Mouse (Mus musculus) cerebellum, adult 9-11 months (tissue): Measurements from ENCODE around the gene Nupr1.
A peak's percentile ranks its signal among the peaks of the same experiment; 100 is the strongest.

ENCODE experiments used
- DNase-seq: peaks from one replicate; pipeline ENCODE4 v3.0.0; 2022

The Nupr1 gene

DNA sequence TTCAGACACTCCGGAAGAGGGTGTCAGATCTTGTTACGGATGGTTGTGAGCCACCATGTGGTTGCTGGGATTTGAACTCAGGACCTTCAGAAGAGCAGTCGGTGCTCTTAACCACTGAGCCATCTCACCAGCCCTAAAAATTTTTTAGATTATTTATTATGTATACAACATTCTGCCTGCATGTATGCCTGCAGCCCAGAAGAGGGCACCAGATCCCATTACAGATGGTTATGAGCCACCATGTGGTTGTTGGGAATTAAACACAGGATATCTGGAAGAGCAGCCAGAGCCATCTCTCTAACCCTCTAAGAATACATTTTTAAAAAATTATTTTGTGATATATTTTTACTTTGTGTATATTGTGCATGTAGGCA lies 12.6 kb upstream of the Nupr1 start:
- DNase-seq, result peak; percentile 58

DNA sequence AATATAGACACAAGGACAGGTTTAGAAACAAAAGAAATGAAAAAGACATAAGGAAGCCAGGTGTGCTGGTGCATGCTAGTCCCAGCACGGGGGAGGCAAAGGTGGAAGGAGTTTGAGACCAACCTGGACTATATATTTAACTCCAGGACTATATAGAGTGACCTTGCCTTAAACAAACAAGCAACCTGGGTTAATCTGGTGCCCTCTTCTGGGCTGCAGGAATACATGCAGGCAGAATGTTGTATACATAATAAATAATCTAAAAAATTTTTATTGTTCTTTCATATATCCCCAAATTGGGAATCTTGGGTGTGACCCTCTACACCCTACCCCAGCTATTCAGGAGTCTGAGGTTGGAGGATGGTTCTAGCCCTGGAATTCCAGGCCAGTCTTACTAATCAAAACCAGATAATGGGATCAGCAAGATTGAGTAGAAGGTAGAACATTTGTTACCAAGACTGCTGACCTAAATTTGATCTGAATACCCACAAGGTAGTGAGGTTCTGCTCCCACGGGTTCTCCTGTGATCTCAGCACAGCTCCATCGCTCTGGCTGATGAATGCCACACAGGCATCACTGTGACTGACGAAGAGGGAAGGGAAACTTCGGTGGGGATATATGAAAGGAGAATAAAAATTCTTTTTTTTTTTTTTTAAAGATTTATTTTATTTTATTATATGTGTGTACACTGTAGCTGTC lies 12.0 kb upstream of the Nupr1 start:
- no peak for DNase-seq

DNA sequence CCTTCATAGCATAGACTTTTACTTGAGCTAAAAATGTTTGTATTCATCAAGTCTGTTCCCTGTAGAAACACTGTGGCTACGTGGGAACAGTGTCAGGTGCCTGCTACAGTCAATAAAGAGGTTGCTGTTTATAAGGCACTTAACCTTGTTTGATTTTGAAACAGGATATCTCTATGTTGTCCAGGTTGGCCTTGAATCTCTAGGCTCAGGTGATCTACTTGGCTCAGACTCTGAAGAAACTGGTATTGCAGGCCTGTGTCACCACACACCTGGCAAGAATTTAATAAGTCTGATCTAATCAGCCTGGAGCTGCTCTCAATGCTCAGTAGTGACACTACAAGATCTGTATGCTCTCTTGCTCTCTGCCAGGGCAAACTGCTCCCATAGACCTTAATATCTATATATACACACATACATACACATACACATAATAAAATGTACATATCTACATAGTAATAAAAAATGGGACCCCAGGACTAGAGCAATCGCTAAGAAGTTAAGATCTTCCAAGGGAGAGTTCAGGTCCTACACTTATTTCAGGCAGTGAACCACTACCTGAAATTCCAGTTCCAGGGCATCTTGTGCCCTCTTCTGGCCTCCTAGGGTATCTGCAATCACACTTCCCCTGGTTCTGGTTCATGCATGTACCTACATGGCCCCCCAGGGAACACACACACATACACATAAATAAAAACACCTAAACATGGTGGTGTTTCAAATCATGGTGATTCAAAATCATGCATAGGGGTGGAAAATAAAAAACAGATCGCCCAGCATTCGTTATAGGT lies 6.3 kb upstream of the Nupr1 start:
- DNase-seq, result no peak

DNA sequence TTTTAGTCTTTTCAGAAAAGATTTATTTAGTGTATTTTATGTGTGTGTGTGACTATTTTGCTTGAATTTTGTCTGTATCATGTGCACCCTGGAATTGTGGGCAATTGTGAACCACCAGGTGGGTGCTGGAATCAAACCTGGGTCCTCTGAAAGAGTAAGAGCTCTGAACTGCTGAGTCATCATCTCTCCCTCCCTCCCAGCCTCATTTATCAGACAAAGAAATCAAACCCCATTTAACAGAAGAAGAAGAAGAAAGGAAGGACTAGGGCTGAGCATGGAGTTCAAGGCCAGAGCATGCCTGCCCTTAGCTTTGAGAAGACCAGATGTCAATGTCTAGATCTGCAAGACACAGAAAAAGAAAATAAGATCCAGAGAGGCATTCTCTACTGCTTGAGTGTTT lies 4.7 kb upstream of the Nupr1 start:
- no peak for DNase-seq

DNA sequence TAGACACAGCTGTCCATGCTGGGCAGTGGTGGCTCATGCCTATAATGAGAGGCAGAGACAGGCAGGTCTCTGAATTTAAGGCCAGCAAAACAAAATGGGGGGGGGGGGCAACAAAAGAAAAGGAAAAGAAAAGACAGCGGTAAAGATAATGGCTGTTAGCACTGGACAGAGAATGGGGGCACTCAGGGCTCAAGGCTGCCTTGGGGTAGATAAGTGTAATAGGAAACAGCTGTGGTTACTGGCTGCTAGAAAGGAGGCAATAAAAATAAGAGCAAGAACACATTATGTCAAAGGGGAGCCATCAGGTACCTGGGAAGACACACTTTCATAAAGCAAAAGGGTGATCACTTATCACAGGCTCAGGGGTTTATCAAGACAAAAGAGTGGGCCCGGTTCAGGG lies 1.8 kb upstream of the Nupr1 start:
- no peak for DNase-seq

DNA sequence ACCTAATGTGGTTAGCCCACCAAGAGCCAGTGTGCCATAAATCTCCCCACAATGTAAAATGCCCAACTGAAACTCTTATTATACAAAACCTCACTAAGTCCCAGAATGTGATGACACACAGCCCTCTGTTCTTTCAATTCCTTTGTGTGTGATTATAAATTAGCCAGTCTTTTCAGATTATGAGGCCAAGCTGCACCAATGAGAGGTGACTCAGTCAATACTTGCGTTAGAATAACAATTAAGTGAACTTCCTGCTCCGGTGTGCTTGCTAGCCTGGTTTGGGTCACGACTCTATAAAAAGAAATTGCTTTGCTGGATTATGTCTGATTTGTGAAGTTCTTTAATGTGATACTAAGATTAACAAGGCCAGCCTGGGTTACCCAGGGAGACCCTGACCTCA lies 746 bp downstream of the Nupr1 start:
- DNase-seq, result no peak

DNA sequence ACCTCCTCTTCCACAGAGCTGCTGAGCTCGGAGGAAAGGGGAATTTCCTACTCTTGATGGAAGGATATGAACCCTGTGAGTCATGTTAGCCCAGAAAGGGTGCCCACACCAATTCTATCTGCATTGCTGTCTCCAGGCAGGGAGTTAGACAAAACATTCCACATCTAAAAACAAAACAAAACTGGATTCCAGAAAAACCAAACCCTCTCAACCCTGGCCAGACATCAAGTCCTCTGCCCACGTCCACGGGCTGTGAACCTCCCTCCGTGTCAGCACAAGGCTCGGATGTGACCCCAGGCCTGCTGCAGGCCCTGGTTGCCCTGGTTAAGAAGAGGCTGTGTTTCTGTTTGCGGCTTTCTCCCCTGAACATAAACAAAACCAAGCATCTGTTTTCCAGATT lies 2.5 kb downstream of the Nupr1 start:
- DNase-seq, result no peak

DNA sequence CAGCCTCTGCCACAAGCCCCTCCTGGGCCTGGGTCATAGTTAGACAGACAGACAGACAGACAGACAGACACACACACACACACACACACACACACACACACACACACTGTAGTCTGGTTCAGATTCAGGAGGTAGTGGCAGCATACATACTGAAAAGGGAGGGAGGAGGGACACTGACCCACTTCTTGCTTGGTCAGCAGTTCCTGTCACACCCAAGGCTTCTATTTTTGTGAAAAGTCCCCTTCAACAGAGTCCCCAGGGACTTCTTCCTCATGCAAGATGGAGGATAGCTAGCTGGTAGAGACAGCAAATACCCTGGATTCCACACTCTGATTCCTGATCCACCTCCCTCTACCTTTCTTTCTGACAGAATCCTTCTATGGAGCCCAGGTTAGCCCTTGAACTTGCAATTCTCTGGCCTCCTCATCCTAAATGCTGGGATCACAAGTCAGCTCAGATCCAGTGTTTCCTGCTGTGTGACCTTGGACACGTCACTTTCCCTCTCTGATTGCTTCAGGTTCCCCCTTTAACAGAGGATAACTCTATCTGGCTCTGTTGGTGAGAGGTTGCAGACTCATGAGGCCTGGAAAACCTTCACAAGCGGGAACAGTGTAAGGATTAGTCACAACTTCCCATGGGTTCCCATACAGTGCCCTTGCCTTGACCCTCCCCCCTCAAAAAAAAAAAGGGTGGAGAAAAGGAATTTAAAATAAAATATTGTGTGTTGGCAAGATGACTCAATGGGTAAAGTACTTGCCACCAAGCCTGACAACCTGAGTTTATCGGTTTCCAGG lies 4.7 kb downstream of the Nupr1 start:
- no peak for DNase-seq

DNA sequence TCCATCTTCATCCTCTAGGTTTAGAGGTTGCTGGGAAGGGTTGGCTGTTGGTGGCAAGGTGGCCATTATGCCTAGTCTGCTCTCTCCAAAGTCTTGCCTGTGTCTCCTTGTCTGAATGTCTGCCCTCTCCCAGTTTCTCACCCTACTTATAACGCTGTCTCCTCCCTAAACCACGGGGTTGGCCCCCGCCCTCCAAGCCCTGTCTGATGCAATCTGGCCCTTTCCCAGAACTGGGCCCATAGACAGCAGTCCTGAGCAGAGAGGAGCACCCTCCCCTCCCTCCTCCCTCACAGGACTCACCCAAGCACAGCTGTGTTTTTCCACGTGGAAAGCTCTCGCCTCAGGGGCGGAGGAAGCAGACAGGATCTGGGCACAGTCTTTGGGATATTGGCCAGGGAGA lies 5.3 kb downstream of the Nupr1 start:
- no peak for DNase-seq

DNA sequence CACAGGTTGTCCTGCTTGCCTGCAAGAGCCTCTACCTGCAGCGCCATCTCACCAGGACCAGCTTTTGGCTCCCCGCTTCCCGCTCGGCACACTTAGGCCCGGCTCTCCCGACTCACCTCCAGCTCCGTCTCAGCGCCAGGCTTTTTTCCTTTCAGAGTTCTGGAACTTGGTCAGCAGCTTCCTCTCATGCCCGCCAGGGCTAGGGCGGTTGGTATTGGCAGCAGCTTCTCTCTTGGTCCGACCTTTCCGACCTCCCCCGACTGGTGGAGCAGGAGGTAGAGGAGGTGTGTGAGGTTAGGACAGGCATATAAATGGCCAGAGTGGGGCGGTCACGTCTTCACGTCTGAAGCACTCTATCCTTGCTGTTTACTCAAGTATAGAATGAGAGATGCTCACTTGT lies 5.9 kb downstream of the Nupr1 start:
- DNase-seq, result no peak

DNA sequence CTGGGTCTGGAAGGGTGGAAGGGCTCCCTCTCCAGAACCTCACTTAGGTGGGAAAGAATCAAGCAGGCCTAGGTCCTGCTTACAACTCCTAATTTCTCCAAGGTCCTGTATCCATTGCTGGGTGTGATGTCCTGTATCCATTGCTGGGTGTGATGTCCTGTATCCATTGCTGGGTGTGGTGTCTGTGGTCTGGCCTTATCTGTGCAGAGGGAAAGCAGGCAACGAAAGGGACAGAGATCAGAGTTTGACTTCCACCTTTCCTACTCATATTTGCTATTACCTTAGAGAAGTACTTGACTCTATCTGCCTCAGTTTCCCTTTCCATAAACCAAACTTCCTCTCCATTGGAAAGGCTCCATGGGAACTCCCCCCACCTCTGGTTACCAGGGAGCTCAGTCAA lies 7.3 kb downstream of the Nupr1 start:
- DNase-seq, result no peak

DNA sequence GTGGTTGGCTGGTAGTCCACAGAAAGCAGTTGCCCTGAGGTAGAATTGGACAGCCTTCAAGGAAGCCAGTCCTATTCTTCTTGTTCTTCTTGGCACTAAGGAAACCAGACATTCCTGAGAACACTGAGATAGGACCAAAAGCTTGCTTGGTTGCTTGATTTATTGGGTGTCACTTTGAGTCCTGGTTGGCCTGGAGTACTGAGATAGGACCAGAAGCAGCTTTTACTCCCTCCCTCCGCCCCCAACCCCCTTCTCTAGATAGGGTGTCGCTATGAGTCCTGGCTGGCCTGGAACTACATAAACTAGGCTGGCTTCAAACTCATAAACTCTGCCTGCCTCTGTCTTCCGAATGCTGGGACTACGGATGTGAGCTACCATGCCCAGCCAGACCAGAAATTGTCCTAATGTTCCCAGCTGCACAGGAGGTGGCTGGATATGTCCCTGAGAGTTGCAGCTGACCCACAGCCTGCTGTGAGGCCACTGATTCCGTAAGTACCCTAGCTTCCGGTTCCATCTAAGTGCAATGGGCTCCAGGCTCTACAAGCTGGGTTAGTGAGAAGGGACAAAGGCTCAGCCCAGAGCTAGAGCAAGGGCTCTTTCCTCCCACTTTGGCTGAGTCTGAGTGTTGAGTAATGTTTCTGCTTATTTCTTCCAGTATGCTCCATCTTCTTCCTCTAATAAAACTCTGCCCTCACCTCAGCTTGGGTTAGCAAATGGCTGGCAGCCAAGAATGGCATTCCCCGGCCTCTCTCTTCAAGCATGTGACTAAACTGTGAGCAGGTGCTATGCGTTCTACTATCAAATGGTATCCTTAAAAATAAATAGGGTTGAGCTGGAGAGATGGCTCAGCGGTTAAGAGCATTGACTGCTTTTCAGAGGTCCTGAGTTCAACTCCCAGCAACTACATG lies 9.0 kb downstream of the Nupr1 start:
- DNase-seq, result no peak

DNA sequence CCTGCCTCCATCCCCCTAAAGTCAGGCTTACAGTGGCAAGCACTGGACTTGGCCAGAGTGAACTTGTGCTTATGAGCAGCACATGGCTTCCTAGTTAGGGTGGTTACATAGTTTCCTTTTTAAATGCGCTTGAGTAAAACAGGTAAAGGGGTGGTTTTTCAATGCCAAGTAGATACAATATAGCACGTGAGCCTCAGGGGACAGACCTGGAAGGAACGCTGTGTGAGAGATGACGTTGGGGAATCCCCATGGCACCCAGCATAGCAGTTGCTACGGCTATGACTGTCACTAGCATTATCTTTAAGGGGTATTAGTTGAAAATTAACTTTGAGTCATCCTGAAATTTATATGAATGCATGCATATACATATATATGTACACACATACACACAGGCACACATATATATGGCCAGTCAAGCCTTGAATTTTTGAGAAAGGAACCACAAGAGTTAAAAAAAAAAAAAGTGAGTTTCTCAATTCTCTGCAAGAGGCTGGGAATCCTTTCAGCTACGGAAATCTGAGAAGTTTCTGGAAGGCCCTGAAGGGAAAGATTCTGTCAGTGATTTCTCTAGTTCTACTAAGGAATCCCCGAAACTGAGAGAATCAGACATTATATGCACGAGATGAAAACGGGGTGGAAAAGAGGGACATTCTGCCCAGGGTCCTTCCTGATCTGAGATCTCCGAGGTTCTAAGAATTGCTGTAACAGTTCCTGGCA lies 10.9 kb downstream of the Nupr1 start:
- no peak for DNase-seq

DNA sequence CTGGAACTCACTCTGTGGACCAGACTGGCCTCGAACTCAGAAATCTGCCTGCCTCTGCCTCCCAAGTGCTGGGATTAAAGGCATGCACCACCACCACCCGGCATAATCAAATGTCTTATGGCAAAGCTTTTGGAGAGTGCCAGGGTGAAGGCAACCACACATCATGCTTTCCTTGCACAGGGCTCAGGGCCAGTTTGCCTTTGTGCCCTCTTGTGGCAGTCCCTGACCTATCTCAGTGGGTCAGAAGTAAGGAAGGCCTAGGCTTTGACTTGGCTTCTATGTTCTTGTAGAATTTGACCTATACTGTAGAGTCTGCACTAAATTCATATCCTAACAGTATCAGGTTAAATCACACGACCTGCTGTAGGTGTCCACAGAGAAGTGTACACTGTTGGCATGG lies 14.0 kb downstream of the Nupr1 start:
- DNase-seq, result no peak

DNA sequence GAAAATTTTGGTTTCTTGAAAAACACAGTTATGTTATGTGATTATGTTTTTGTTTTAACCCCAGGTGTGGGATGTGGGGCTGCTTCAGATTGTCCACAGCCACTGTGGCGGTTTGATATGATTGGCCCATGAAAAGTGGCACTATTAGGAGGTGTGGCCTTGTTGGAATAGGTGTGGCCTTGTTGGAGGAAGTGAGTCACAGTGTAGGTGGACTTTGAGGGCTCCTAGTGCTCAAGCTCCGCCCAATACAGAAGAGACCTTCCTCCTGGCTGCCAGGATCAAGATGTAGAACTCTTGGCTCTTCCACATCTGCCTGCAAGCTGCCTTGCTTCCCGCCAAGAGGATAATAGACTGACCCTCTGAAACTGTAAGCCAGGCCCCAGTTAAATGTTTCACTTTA lies 17.9 kb downstream of the Nupr1 start:
- no peak for DNase-seq

DNA sequence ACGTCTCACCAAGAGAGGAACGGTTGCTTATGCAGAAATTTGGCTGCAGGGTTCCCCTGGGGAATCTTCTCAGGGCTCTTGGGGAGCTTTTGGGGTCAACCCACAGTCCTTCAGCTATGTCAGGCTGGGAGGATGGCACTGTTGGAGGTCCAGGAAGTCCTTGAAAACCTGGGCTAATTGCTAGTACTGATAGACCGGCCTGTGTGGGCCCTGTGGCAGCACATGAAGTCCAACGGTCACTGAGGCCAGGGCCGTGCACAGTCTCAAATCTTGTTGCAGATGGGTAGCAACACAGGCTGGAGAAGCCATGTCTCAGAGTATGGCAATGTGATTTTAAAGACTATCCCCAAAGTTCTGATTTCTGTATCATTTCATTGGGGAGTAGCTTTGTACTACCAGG lies 22.9 kb downstream of the Nupr1 start:
- DNase-seq, result no peak

DNA sequence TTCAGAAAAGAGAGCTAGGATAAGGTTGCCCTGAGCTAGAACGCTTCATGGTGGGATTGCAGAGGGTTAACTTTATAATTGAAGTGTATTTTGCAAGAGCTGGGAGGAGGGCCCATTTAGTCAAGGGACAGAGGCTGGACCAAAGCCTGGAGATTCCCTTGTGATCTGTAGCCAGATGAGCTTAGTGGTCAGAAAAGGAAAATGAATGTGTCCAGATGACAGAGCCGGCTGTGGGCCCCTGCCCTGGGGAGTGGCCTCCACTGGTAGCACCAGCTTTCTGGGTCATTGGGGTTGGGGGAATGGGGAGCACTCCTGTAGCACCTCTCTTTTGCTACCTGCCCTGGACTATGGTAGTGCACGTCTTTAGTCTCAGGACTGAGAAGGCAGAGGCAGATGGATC lies 23.6 kb downstream of the Nupr1 start:
- no peak for DNase-seq

DNA sequence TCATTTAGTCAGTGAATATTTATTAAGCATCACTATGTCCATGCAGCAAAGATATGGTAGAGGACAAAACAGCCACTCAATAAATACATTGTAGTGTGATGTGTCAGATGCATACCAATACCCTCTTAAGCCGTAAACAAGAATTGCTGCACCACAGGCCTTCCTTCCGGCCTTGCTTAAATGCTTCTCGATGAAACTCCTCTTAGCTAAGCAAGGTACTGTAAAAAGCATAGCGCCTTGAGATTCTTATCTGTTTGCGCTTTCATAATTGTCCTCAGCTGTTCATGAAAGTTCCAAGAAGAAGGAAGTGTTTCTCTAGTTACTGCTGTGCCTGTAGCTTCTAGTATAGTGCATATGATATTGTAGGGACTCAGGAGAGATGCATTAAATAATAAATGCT lies 24.1 kb downstream of the Nupr1 start:
- no peak for DNase-seq

DNA sequence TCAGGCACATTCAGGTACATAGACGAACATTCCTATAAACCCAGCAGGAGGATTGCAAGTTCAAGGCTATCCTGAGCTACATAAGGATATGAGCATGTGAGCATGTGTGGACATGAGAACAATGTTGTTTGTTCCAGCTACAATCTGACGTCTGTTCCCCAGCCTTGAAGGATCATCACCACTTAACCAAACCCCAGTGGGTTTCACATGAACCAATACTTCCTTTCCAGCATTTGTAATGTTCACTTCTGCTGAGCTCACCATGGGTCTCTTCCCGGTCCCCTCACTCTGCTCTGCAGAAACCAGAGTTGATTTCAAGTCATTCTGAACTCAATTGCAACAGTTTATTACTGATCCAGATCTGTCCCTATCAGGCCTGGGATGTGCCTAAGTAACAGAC lies 28.0 kb downstream of the Nupr1 start:
- DNase-seq, result no peak

DNA sequence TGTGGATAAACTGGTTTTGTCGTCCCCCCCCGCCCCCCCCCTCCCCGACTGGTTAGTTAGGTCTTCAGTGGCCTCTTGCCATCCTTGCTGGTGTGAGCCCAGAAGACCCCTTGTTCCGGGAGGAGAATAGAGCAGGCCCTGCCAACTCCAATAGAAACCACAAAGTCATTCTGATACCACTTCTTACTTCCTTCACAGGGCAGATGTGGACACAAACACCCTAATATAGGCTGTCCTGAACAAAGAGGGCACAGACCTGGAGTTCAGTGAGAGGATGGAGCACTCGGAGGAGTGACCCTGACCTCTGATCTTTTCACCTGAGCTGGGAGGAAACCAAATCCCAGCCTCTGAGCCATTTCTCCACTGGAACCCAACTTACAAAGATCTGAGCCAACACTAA lies 28.8 kb downstream of the Nupr1 start:
- no peak for DNase-seq

DNA sequence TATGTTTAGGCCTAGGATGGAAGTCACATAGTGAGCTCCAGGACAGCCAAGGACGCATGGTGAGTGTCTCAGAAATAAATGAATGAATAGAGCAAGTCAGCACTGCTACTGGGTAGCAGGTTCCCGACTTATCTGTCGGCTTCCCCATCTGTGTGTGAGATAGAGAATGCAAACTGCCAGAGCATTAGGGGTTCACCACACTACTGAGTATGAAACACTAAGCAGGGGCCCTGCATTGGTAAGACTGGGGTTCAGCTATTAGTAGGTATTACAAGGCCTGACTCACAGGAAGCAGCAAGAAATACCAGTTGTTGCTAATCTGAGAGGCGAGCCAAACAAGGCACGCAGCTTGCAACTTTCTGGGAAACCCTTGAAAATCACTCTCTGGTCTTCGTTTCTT lies 31.7 kb downstream of the Nupr1 start:
- no peak for DNase-seq

DNA sequence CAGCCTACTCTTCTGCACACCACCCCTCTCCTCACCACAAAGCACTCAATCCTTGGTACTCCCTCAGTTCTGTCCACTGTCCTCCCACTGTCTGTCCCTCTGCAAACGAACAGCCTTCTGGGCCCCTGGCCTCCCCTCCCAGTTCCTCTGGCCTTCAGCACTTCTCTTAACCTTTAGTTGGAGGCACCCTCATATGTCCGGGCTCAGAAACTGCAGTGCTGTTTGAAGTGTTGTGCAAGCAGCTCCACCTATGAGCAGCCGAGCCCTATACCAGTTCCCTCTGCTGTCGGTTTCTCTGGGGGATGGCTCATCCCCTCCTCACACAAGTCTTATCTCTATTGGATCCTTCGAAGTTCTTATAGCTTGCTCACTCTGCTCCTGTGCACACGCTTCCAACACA lies 34.2 kb downstream of the Nupr1 start:
- DNase-seq, result no peak
